Mouse (Mus musculus) cerebellum, postnatal 10 days (tissue): Measurements from ENCODE around the gene 4930469K13Rik.

Experiments used
- DNase-seq, 2 experiments: peaks; one replicate each; pipeline ENCODE4 v3.0.0; 2021; ENCODE audit warnings: mixed read lengths in 2 of 2

Gene 4930469K13Rik

GRCm38 (mm10) chr11:34078581-34078980 is 19.8 kb downstream of the 4930469K13Rik start:
- DNase-seq = no peak

DNA sequence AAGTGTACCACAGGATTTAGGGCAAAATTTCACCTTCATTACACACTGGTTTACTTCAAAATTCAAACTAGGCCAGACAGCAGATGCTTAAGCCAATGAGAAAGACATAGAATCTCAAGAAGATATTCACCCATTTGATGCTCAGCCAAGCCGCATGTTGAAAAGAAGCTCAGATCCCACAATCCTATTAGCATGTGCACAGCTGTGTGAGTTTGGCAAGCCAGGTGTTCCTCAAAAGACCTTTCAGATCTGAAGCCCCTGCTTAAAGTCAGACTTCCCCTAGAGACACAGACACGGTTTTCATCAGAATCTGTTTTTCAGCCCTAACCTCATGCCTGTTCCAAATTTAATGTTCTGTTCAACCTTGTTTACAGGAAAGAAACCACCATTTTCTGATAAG is 20.5 kb downstream of the 4930469K13Rik start:
- DNase-seq = no peak

DNA sequence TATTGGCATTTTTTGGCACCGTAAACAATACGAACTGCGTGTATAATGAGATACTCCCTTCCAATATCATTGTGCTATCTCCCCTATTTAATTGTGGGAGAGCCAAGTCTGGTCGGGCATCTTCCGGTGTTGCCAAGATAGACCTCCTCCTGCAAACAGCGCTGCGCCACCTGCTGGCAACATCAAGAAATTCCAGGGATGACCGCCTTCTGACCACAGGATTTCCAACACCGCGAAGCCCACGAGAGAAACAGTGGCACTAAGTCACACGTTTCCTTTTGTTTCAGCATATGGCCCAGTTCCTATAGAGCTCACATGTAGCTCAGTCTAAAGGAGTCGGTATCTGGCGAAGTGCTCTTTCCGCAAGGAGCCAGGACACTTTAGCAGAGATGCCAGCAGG is 24.6 kb downstream of the 4930469K13Rik start:
- peak; percentile 86 to 88 for DNase-seq

DNA sequence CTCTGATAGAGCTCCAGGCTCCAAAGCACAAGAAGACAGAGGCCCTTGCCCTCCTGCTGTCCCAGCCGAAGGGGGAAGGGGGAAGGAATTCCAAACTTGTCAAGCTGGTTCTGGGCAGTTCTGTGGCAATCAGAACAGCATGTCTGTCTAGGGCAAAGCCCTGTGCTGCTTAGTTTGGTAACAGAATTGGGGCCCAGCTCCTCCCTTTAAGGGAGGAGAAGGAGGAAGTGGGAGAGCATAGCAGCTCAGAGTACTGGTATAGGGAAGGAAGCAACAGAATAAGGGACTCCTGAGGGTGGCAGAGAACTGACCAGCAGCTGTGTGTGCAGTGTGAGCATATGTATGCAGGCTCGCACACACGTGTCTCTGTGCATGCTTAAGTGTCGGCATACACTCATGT is 26.0 kb downstream of the 4930469K13Rik start:
- DNase-seq = no peak

- DNase-seq = no peak
Measured at GRCm38 (mm10) chr11:34070596-34070995, 27.8 kb downstream of the 4930469K13Rik start.

- DNase-seq = no peak
Measured at GRCm38 (mm10) chr11:34063702-34064485, 34.5 kb downstream of the 4930469K13Rik start.

DNA sequence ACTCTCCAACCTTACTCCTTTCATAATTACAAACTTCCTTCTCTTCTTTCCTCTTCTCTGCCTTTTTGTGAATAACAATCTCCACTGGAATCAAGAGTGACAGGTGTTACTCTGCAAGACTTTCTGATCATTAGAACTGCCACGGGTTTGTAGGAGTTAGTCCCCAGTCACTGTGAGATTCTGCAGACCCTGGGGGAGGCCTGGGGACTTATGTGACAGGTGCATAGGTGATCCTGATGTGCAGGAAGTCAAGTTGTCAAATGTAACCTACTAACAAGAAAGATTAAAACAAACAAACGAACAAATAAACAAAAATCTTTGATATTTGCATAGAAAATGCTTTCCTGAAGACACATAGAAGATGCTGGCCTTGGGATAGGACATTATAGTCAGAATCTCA is 35.1 kb downstream of the 4930469K13Rik start:
- DNase-seq = no peak

- DNase-seq = no peak
Measured at GRCm38 (mm10) chr11:34061740-34062139, 36.6 kb downstream of the 4930469K13Rik start.

DNA sequence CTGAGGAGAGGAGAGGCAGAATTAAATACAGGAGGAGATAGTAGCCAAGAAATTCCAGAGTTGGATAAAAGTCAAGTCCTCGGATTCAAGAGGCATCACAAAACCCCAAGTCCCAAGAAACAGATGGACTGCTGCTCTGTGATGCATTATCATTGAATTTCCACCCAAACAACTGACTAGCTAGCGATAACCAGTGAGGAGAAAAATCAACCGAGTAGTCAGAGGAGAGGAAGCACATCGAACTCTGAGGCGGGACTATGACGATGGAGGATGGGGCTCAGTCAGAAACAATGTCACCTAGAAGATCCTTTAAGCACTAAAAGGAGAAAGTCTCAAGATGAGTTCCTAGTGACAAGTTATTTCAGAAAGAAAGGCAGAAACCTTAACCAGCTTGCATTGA is 39.4 kb downstream of the 4930469K13Rik start:
- peak in 1 of 2 experiments; percentile 10 for DNase-seq

- DNase-seq = no peak
Measured at GRCm38 (mm10) chr11:34058332-34058731, 40.0 kb downstream of the 4930469K13Rik start.

DNA sequence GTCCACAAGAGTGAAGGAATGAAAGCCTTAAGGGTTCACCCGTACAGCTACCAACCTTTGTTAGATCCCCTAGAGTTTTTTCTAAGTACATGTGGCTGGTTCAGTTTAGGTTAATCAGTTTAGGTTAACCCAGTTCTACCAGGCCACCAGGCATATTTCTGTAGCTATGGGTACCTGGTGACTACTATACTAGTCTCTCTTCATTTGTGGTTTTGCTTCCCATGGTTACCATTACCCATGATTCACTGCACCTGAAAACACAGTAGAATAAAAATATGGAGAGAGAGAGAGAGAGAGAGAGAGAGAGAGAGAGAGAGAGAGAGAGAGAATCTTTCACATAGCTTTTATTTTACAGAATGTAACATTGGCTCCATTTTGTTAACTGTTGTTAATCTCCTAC is 41.6 kb downstream of the 4930469K13Rik start:
- DNase-seq = no peak

DNA sequence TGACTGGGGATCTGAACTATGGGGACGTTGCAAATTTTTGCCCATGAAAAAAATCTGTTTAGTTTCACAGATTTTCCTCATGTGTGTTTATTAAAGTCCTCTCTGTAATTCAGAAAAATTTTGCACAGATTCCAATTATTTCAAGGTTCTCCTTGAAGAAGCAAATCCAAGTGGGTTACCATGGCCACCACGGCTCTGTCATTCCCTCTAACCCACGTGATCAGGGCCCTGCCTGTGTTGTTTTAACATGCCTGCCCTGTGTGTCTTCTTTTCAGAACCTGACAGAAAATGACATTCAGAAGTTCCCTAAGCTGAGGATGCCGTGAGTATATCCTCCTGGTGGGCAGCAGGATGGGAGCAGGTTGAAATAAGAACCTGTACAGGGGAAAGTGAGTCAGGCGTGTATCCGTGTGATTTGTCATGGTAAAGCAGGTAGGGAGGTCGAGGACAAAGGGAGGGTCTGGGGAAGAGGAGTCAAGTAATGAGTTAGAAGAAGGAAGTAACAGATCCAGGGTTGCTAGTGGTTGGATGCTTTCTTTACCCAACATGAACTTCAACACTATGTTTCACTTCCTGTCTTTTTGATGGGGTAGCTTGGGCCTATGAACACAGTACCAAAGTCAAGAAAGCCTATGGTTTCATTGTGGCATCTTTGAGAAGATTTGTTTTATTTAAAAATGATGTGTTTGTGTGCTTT is 44.2 kb downstream of the 4930469K13Rik start:
- no peak for DNase-seq

DNA sequence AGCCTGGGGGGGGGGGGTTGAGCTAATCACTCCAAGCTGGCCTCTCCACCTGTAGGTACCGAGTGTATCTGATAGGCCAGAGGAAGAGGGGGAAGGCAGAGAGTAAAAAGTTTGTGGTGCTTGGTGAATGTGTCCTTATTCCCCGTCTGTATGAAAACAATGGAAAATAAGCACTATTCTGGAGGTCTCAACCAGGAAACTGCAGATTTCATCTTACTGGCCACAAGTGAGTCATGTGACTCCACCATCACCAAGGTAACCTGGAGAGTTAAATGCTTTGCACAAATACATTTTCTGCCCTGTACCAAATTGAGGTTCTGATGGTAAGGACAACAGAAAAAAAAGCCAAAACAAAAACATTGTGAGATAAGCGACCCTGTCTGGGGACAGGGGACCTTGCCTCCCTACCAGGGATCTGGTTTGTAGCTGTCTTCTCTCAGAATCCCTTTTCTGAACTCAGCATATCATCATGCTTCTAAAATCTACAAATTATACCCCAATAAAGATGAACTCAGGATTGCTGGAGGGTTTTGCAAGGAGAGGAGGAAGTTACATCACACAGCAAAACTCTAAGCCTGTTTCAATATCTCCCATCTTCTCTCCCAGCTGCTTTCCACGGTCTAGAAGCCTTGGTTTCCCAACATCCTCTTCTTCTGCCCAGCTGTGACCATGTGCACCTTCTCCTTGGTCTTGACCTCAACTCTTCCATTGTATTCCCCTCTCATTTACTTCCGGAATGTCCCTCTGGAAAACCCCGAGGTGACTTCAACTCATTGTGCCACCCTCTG is 45.1 kb downstream of the 4930469K13Rik start:
- no peak for DNase-seq

DNA sequence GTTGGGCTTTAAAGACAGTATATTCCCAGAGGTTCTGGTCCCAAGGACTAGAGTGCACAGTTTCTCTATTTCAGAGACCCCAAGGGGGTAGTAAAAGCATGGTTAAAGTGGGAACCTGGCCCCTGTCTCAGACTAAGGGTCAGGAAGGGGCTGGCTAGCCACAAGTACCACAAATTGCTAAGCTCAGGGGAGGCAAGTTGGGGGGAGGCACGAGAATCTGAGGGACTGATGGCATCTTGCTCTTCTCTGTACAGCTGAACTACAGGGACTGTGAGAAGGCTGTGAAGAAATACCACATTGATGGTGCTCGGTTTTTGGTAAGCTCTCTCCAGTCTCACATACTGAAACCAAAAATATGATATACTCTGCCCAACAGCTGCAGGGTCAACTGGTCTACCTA is 47.7 kb downstream of the 4930469K13Rik start:
- no peak for DNase-seq

GRCm38 (mm10) chr11:34050063-34050462 is 48.3 kb downstream of the 4930469K13Rik start:
- no peak for DNase-seq

DNA sequence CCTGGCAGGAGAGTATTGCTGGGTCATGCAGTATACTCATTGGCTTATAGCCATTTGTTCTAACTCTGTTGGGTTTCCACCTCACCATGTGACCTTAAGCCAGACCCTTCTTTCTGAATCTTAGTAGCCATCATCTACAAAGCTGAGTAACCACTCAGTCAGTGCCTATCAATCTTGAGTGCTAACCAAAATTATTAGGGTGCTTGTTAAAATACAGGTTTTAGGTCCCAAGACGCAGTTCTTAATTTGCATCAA is 49.3 kb downstream of the 4930469K13Rik start:
- DNase-seq = no peak

- DNase-seq = no peak
Measured at GRCm38 (mm10) chr11:34048375-34049124, 49.8 kb downstream of the 4930469K13Rik start.

GRCm38 (mm10) chr11:34047542-34047937 is 50.8 kb downstream of the 4930469K13Rik start:
- no peak for DNase-seq

GRCm38 (mm10) chr11:34046767-34047541 is 51.4 kb downstream of the 4930469K13Rik start, which contains the start of gene Lcp2:
Lcp2 (plus strand) TSS chr11:34046920.
- no peak for DNase-seq

DNA sequence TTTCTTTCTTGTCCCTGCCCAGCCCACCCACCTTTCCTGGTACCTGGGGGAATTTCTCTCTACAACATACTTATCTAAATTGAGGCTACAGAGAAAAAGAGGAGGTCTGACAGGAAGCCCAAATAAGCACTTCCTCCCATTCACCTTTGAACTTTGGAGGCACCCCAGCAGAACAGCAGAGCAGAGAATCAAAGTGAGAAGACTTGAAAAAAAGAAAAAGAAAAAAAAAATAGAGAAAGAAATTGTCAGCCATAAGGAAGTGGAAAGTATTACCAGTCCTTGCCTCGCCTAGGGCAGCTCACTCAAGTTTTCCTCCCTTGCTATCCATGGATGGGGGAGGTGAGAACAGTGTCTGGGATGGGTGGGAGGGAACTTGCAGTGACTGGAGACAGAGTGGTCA is 55.5 kb downstream of the 4930469K13Rik start:
- DNase-seq = no peak

GRCm38 (mm10) chr11:34040061-34040460 is 58.3 kb downstream of the 4930469K13Rik start:
- no peak for DNase-seq
